Mouse (Mus musculus): ENCODE measurements around the gene Card11. TPM values are rescaled to one million over a fixed set of nuclear protein-coding genes. Genes with fewer than 3 reads are reported as not detected.

Gene Card11
- total RNA-seq, 4 experiments from 2014 or later, result 0.25 to 2.0 (median 0.85) TPM

- DNase-seq (ENCODE audit: low spot score in 2 of 2), result no peak
These were observed 68.7 kb downstream of the Card11 start for GRCm38 (mm10) chr5:140931523-140932229.

DNA sequence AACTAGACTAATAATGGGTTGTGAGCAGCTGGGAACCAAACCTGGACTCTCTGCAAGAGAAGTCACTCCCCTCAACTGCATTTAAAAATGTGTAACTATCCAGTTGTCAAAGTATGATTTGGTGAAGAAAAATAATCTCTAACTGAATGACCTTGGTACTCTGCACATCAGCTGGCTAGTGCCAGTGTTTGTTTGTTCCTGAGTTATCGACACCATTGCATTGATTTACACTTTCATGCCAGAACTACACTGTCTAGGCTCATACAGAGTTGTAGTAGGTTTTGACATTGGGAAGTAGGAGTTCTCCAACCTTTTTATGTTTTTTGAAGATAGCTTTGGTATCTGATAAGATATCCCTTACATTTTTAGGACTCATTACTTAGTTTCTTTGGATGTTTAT, 81.9 kb downstream of the Card11 start:
- no peak for DNase-seq (ENCODE audit: low spot score in 2 of 2)

GRCm38 (mm10) chr5:140917807-140918206, 82.6 kb downstream of the Card11 start:
- DNase-seq (ENCODE audit: low spot score in 2 of 2), result no peak

- DNase-seq (ENCODE audit: low spot score in 2 of 2), result peak in 1 of 2 experiments; percentile 13
These were observed 89.5 kb downstream of the Card11 start for GRCm38 (mm10) chr5:140910841-140911240.

DNA sequence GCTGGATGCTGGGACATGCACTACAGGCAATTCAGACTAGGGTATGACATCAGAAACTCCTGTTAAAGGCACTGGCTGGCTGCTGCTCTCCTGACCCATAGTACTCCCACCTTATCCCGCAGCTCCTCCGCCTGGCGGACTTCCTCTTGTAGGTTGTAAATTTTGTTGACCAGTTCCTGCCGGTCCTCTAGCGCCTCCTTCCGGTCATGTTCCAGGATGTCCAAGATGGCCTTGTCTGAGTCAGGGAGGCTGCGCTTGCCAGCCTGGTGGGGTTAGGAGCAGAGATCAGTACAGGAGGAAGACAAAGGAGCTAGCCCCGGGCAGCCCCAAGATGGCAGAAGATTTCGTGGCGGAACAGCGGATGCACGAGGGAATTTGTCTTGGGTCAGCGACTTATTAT, 99.5 kb downstream of the Card11 start:
- no peak for DNase-seq (ENCODE audit: low spot score in 2 of 2)

DNA sequence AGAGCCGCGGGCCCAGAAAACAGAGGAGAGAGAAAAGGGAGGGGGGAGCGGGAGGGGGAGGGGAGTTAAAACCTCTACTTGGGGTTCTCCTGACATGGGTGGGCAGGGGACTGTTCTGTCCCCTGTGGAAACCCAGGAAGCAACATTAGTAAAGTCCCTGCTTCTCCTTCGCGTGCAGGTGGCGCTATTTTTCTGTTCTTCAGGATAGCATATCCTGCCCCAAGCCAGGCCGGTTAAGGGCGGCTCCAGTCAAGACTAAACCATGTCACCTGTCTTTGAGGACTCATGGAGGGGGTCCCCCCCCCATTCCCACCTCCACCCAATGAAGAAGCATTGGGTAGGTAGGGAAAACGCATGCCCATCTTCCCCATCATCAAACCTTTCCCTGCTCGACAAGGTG, 109.3 kb downstream of the Card11 start:
- DNase-seq (ENCODE audit: low spot score in 2 of 2), result no peak

GRCm38 (mm10) chr5:140890050-140890449, 110.3 kb downstream of the Card11 start:
- no peak for DNase-seq (ENCODE audit: low spot score in 2 of 2)

DNA sequence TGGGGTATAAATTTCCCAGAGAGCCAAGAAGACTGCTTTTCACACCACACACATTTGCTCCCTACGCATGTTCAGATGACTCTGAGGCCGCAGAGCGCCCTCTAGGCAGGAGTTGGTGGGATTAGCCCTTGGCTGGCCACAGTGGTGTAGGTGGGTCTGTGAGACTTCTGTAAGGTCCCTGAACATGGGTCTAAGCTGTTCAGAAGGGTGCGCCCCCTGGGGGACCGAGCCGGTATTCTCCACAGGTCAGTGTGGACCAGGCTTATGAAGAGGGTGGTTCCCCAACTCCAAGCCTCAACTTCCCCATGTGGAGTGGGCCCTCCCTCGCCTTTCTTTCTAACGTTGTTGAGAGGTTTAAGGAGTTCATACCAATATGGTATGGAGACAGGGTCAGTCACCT, 110.8 kb downstream of the Card11 start:
- peak in 1 of 2 experiments; percentile 25 for DNase-seq (ENCODE audit: low spot score in 2 of 2)

- no peak for DNase-seq (ENCODE audit: low spot score in 2 of 2)
These were observed 112.5 kb downstream of the Card11 start for GRCm38 (mm10) chr5:140887871-140888270.

- DNase-seq (ENCODE audit: low spot score in 2 of 2), result peak in 1 of 2 experiments; percentile 21
These were observed 115.4 kb downstream of the Card11 start for GRCm38 (mm10) chr5:140884966-140885365.

GRCm38 (mm10) chr5:140882391-140882790, 118.0 kb downstream of the Card11 start:
- no peak for DNase-seq (ENCODE audit: low spot score in 2 of 2)

GRCm38 (mm10) chr5:140880151-140880550, 120.2 kb downstream of the Card11 start:
- no peak for DNase-seq (ENCODE audit: low spot score in 2 of 2)

GRCm38 (mm10) chr5:140878644-140879043, 121.7 kb downstream of the Card11 start:
- DNase-seq (ENCODE audit: low spot score in 2 of 2), result no peak

- DNase-seq (ENCODE audit: low spot score in 2 of 2), result no peak
These were observed 126.6 kb downstream of the Card11 start for GRCm38 (mm10) chr5:140873736-140874307.

GRCm38 (mm10) chr5:140873039-140873551, 127.3 kb downstream of the Card11 start:
- DNase-seq (ENCODE audit: low spot score in 2 of 2), result no peak

GRCm38 (mm10) chr5:140872532-140873038, 127.8 kb downstream of the Card11 start:
- no peak for DNase-seq (ENCODE audit: low spot score in 2 of 2)

DNA sequence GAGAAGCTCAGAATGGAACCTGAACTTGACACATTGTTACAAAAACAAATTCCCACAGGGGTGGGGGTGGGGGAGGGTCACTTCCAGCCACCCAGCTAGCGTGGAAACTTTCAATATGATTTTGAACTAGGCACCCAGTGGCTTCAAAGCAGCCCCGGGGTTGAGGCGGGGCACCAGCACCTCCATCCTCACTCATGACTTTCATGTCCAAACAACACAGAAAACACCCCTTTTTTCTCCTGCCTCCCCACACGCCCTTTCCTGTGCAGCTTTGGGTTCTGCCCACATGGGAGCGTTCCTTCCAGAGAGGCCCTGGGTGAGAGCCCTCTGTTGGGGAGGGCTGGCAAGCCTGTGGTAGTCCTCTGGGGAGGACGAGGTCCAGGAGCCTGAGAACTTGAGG, 129.1 kb downstream of the Card11 start:
- DNase-seq (ENCODE audit: low spot score in 2 of 2), result no peak

DNA sequence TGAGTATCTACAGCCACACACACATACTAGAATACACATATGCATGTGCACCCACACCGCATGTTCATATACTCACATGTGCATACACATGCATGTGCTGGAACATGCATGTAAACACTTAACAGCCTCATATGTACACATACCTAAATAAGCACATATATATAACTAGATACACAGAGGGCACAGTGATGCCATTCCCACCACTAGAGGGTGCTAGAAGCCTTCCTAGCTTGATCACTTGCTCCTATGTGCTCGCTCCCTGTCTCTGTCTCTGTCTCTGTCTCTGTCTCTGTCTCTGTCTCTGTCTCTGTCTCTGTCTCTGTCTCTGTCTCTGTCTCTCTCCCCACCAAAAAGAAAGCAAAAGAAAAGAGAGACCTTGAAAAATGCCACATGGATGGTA, 131.3 kb downstream of the Card11 start:
- DNase-seq (ENCODE audit: low spot score in 2 of 2), result peak; percentile 33 to 73

- DNase-seq (ENCODE audit: low spot score in 2 of 2), result no peak
These were observed 140.7 kb downstream of the Card11 start for GRCm38 (mm10) chr5:140859730-140860129.

GRCm38 (mm10) chr5:140858335-140858734, 142.0 kb downstream of the Card11 start:
- no peak for DNase-seq (ENCODE audit: low spot score in 2 of 2)

GRCm38 (mm10) chr5:140857432-140858154, 142.8 kb downstream of the Card11 start:
- DNase-seq (ENCODE audit: low spot score in 2 of 2), result no peak

GRCm38 (mm10) chr5:140855909-140856530, 144.4 kb downstream of the Card11 start:
- DNase-seq (ENCODE audit: low spot score in 2 of 2), result no peak
